In genomic region chr17:5553556-5553955, GRCm38 (mm10) we compare ENCODE assay signal across 17 mouse cellular contexts.
DNase-seq lines count a peak whose midpoint lies in the region; ATAC-seq and TF ChIP-seq lines count a peak whose summit lies in the region.
"Had no signal": no experiment of that assay in that cellular context is flagged by ENCODE, and none has a peak within 500 bp of the region (broad histone marks: within the 10 kb centered on the region; RNA-seq: fewer than 3 reads in every experiment).

No protein-coding gene starts in this region.

- WGBS in liver, adult 2 months = 48% methylated on average over 5 of the region's 5 CpGs
- 89% methylated on average over 5 of the region's 5 CpGs for WGBS in liver, embryonic 12.5 days (ENCODE audit: insufficient replicate concordance)
- 28% methylated on average over 5 of the region's 5 CpGs for WGBS in cerebellum, adult 2 months
- WGBS in small intestine, adult 2 months = 36% methylated on average over 5 of the region's 5 CpGs

- no peaks in the 10 kb centered on the region for H3K79me2 ChIP-seq in liver, adult 2 months (ENCODE audit: control insufficient read depth, insufficient read depth, low read length)

- no peak overlapping the region for H3K4me2 ChIP-seq in liver, embryonic 12.5 days
- H3K4me2 ChIP-seq: embryonic facial prominence, embryonic 13.5 days; liver, embryonic 15.5 days; neural tube, embryonic 12.5 days had no signal

- ATAC-seq in liver, embryonic 12.5 days = no peak

- no peaks in the 10 kb centered on the region for H3K9me3 ChIP-seq in liver, embryonic 12.5 days (replicated peaks)
- H3K9me3 ChIP-seq: embryonic facial prominence, embryonic 13.5 days; forebrain, embryonic 10.5 days; liver, embryonic 15.5 days; neural tube, embryonic 12.5 days had no signal

- TF ChIP-seq CTCF in liver, adult 2 months (IDR thresholded peaks at IDR 0.05; ENCODE audit: low read depth, low read length) = no peak
- no peak for TF ChIP-seq CTCF in brain, embryonic 14.5 days (IDR thresholded peaks at IDR 0.05; ENCODE audit: borderline replicate concordance, extremely low read depth, insufficient read depth, insufficient read length)
- TF ChIP-seq CTCF in cerebellum, adult 2 months (IDR thresholded peaks at IDR 0.05; ENCODE audit: borderline replicate concordance, insufficient read depth, low read depth, low read length) = no peak
- TF ChIP-seq CTCF in small intestine, adult 2 months (IDR thresholded peaks at IDR 0.05; ENCODE audit: extremely low read depth, insufficient read length, insufficient replicate concordance, low read depth, low read length) = no peak

- no peaks in the 10 kb centered on the region for H3K36me3 ChIP-seq in liver, adult 2 months (ENCODE audit: control insufficient read depth, insufficient read depth, low read length)
- H3K36me3 ChIP-seq in liver, embryonic 12.5 days = 0 out of 2 replicates have a peak, but pooled peaks cover 4% of the 10 kb centered on the region
- H3K36me3 ChIP-seq in small intestine, adult 2 months (ENCODE audit: control insufficient read depth, insufficient read depth, low read length) = no peaks in the 10 kb centered on the region
- H3K36me3 ChIP-seq: embryonic facial prominence, embryonic 13.5 days; forebrain, embryonic 10.5 days; neural tube, embryonic 12.5 days had no signal

- DNase-seq in liver, adult 2 months (ENCODE audit: extremely low read depth, low read depth, low spot score) = peak; percentile 50
- peak; percentile 25 for DNase-seq in brain, embryonic 14.5 days (ENCODE audit: low read depth)
- DNase-seq in cerebellum, adult 2 months = peak; percentile 67 to 78
- no peak for DNase-seq in ovary, postnatal 36 days (ENCODE audit: low spot score)
- no peak for DNase-seq in frontal cortex, adult 2 months (ENCODE audit: extremely low spot score in 1 of 2, low spot score in 1 of 2)
- DNase-seq: gastrocnemius, postnatal 14 days; heart, adult 2 months; lung, postnatal 10 days; right cerebral cortex, postnatal 4 days had no signal

- TF ChIP-seq POLR2A in liver, adult 2 months (IDR thresholded peaks at IDR 0.05; ENCODE audit: extremely low read depth, insufficient read depth, low read length) = no peak
- TF ChIP-seq POLR2A in brain, embryonic 14.5 days (IDR thresholded peaks at IDR 0.05; ENCODE audit: borderline replicate concordance, extremely low read depth, insufficient read depth, insufficient read length, poor library complexity, severe bottlenecking) = no peak
- no peak for TF ChIP-seq POLR2A in cerebellum, adult 2 months (IDR thresholded peaks at IDR 0.05; ENCODE audit: borderline replicate concordance, insufficient read depth, low read length)
- no peak for TF ChIP-seq POLR2A in small intestine, adult 2 months (IDR thresholded peaks at IDR 0.05; ENCODE audit: low read depth, low read length)

- H3K4me1 ChIP-seq in liver, adult 2 months (ENCODE audit: control insufficient read depth, insufficient read depth, low read length) = peaks cover 9% of the 10 kb centered on the region
- peaks cover 25% of the 10 kb centered on the region for H3K4me1 ChIP-seq in liver, embryonic 12.5 days
- peaks cover 42% of the 10 kb centered on the region for H3K4me1 ChIP-seq in cerebellum, adult 2 months (ENCODE audit: control insufficient read depth, insufficient read depth, low read length)
- H3K4me1 ChIP-seq in small intestine, adult 2 months (ENCODE audit: control insufficient read depth, insufficient read depth, insufficient read length, low read length) = peaks cover 21% of the 10 kb centered on the region
- H3K4me1 ChIP-seq: embryonic facial prominence, embryonic 13.5 days; forebrain, embryonic 10.5 days; megakaryocyte, embryonic 14.5 days; neural tube, embryonic 12.5 days had no signal

- H3K27me3 ChIP-seq in liver, adult 2 months (ENCODE audit: control insufficient read depth, insufficient read depth, low read length) = no peaks in the 10 kb centered on the region
- no peaks in the 10 kb centered on the region for H3K27me3 ChIP-seq in liver, embryonic 12.5 days (replicated peaks)
- H3K27me3 ChIP-seq in cerebellum, adult 2 months (ENCODE audit: control insufficient read depth, insufficient read depth, low read length) = no peaks in the 10 kb centered on the region
- no peaks in the 10 kb centered on the region for H3K27me3 ChIP-seq in small intestine, adult 2 months (ENCODE audit: control insufficient read depth, insufficient read depth, low read length)
- H3K27me3 ChIP-seq: embryonic facial prominence, embryonic 13.5 days; liver, embryonic 15.5 days; neural tube, embryonic 12.5 days had no signal

- no peak overlapping the region for H3K9ac ChIP-seq in liver, adult 2 months (ENCODE audit: low read depth, low read length)
- no peak overlapping the region for H3K9ac ChIP-seq in liver, embryonic 12.5 days
- H3K9ac ChIP-seq: embryonic facial prominence, embryonic 13.5 days; liver, embryonic 15.5 days; neural tube, embryonic 12.5 days had no signal

- no peak overlapping the region for H3K4me3 ChIP-seq in liver, adult 2 months (ENCODE audit: insufficient read depth, low read depth, low read length)
- no peak overlapping the region for H3K4me3 ChIP-seq in liver, embryonic 12.5 days
- no peak overlapping the region for H3K4me3 ChIP-seq in cerebellum, adult 2 months (replicated peaks; ENCODE audit: insufficient read depth, low read depth, low read length)
- no peak overlapping the region for H3K4me3 ChIP-seq in small intestine, adult 2 months (ENCODE audit: low read depth, low read length)
- H3K4me3 ChIP-seq: embryonic facial prominence, embryonic 13.5 days; forebrain, embryonic 10.5 days; heart, adult 2 months; liver, embryonic 15.5 days; megakaryocyte, embryonic 14.5 days; neural tube, embryonic 12.5 days had no signal

- no peak overlapping the region for H3K27ac ChIP-seq in liver, adult 2 months (replicated peaks; ENCODE audit: insufficient read depth, low read depth, low read length)
- H3K27ac ChIP-seq in liver, embryonic 12.5 days = no peak overlapping the region
- H3K27ac ChIP-seq in cerebellum, adult 2 months (ENCODE audit: insufficient read depth, low read length) = peak overlapping the region; percentile 55; the same call in 1 of the 2 replicates
- H3K27ac ChIP-seq in small intestine, adult 2 months (ENCODE audit: insufficient read depth, low read depth, low read length) = peak overlapping the region; percentile 13; the same call in 1 of the 2 replicates
- H3K27ac ChIP-seq: embryonic facial prominence, embryonic 13.5 days; forebrain, embryonic 10.5 days; heart, adult 2 months; kidney, postnatal 0 days; liver, embryonic 15.5 days; neural tube, embryonic 12.5 days had no signal

Comparison
In these comparisons a context has a peak if more than half of its experiments do, and no peak if none do; other contexts are left out.
1. DNase-seq: peak in liver, adult 2 months (single experiment), brain, embryonic 14.5 days (single experiment) and cerebellum, adult 2 months (2 of 2); none in ovary, postnatal 36 days (single experiment) and frontal cortex, adult 2 months (0 of 2).
2. H3K27ac ChIP-seq: peak in cerebellum, adult 2 months (single experiment) and small intestine, adult 2 months (single experiment); none in liver, adult 2 months (single experiment) and liver, embryonic 12.5 days (single experiment).